Mouse (Mus musculus) retina, postnatal 1 day (tissue): Measurements from ENCODE around the gene Wnt7a.
A peak's percentile ranks its signal among the peaks of the same experiment; 100 is the strongest.

Experiments used
- DNase-seq: peaks from one replicate; pipeline ENCODE4 v3.0.0-alpha.2; 2012

Wnt7a gene

GRCm38 (mm10) chr6:91410961-91411368 is at the start of gene Wnt7a:
TSS of gene Wnt7a (minus strand) at chr6:91411363.
- DNase-seq = peak; percentile 50

GRCm38 (mm10) chr6:91459471-91459870 is 48.3 kb upstream of the Wnt7a start:
- DNase-seq = peak; percentile 33

- no peak for DNase-seq
Observed at GRCm38 (mm10) chr6:91454546-91454945, 43.4 kb upstream of the Wnt7a start.

- DNase-seq = no peak
Observed at GRCm38 (mm10) chr6:91452056-91452455, 40.9 kb upstream of the Wnt7a start.

GRCm38 (mm10) chr6:91449472-91450225 is 38.5 kb upstream of the Wnt7a start:
- no peak for DNase-seq

- no peak for DNase-seq
Observed at GRCm38 (mm10) chr6:91445316-91445715, 34.2 kb upstream of the Wnt7a start.

- DNase-seq = no peak
Observed at GRCm38 (mm10) chr6:91441145-91441662, 30.0 kb upstream of the Wnt7a start.

GRCm38 (mm10) chr6:91440474-91441144 is 29.4 kb upstream of the Wnt7a start:
- peak; percentile 97 for DNase-seq

- DNase-seq = no peak
Observed at GRCm38 (mm10) chr6:91424151-91424550, 13.0 kb upstream of the Wnt7a start.

- no peak for DNase-seq
Observed at GRCm38 (mm10) chr6:91421629-91422028, 10.5 kb upstream of the Wnt7a start.

- DNase-seq = no peak
Observed at GRCm38 (mm10) chr6:91417291-91417845, 6.2 kb upstream of the Wnt7a start.

- no peak for DNase-seq
Observed at GRCm38 (mm10) chr6:91416146-91416545, 5.0 kb upstream of the Wnt7a start.

GRCm38 (mm10) chr6:91414890-91415289 is 3.7 kb upstream of the Wnt7a start:
- DNase-seq = peak; percentile 67

- peak; percentile 67 for DNase-seq
Observed at GRCm38 (mm10) chr6:91411369-91411981, 312 bp upstream of the Wnt7a start.

- DNase-seq = no peak
Observed at GRCm38 (mm10) chr6:91410168-91410780, 889 bp downstream of the Wnt7a start.

GRCm38 (mm10) chr6:91409448-91410167 is 1.6 kb downstream of the Wnt7a start:
- DNase-seq = peak; percentile 44

- no peak for DNase-seq
Observed at GRCm38 (mm10) chr6:91408616-91409015, 2.5 kb downstream of the Wnt7a start.

- DNase-seq = no peak
Observed at GRCm38 (mm10) chr6:91401591-91401990, 9.6 kb downstream of the Wnt7a start.

- no peak for DNase-seq
Observed at GRCm38 (mm10) chr6:91400514-91400913, 10.6 kb downstream of the Wnt7a start.

GRCm38 (mm10) chr6:91392475-91393174 is 18.5 kb downstream of the Wnt7a start:
- DNase-seq = no peak

- no peak for DNase-seq
Observed at GRCm38 (mm10) chr6:91389141-91389540, 22.0 kb downstream of the Wnt7a start.

- DNase-seq = no peak
Observed at GRCm38 (mm10) chr6:91384415-91384814, 26.7 kb downstream of the Wnt7a start.
